Comparison of ENCODE assay signal across 8 mouse cellular contexts in genomic region chr9:43105664-43106361, GRCm38 (mm10). TPM values are rescaled to one million over a fixed set of nuclear protein-coding genes. Genes with fewer than 3 reads are reported as not detected.
DNase-seq lines count a peak whose midpoint lies in the region; ATAC-seq lines count a peak whose summit lies in the region.

No protein-coding gene starts in this region.

- peak; percentile 93 for DNase-seq in ES-CJ7 (ENCODE audit: low read depth, low spot score)
- DNase-seq in cerebellum, adult 11 months = peak; percentile 88
- DNase-seq in forebrain, embryonic 14.5 days (ENCODE audit: low spot score) = peak; percentile 97
- DNase-seq in heart, postnatal 10 days = peak; percentile 96
- DNase-seq in kidney, postnatal 4 days = peak; percentile 96 to 98
- peak; percentile 97 for DNase-seq in testis, postnatal 10 days (ENCODE audit: low spot score)

- H3K9ac ChIP-seq in forebrain, embryonic 14.5 days (ENCODE audit: low read length) = peak overlapping the region; percentile 90
- peak overlapping the region; percentile 89 for H3K9ac ChIP-seq in liver, embryonic 16.5 days (ENCODE audit: low read depth, low read length)
- peak overlapping the region; percentile 81 for H3K9ac ChIP-seq in neural tube, embryonic 15.5 days (replicated peaks)

- peak overlapping the region; percentile 61 for H3K4me2 ChIP-seq in forebrain, embryonic 14.5 days (ENCODE audit: low read length)
- H3K4me2 ChIP-seq in liver, embryonic 16.5 days (ENCODE audit: low read depth, low read length) = peak overlapping the region; percentile 86
- H3K4me2 ChIP-seq in neural tube, embryonic 15.5 days = peak overlapping the region; percentile 89

- peaks cover 8% of the 10 kb centered on the region for H3K36me3 ChIP-seq in forebrain, embryonic 14.5 days (ENCODE audit: control insufficient read depth, insufficient read depth, low read length)
- H3K36me3 ChIP-seq in liver, embryonic 16.5 days (ENCODE audit: control insufficient read depth, insufficient read depth) = no peaks in the 10 kb centered on the region
- H3K36me3 ChIP-seq in neural tube, embryonic 15.5 days = peaks cover 12% of the 10 kb centered on the region

- under 1% methylated on average over 47 of the region's 91 CpGs for WGBS in forebrain, embryonic 14.5 days
- WGBS in liver, embryonic 16.5 days (ENCODE audit: insufficient replicate concordance) = under 1% methylated on average over 73 of the region's 91 CpGs
- WGBS in neural tube, embryonic 15.5 days = under 1% methylated on average over 79 of the region's 91 CpGs

- H3K27me3 ChIP-seq in forebrain, embryonic 14.5 days (replicated peaks; ENCODE audit: control insufficient read depth, insufficient read depth, low read length) = no peaks in the 10 kb centered on the region
- H3K27me3 ChIP-seq in liver, embryonic 16.5 days (ENCODE audit: control insufficient read depth, insufficient read depth, low read depth, low read length) = peaks cover 16% of the 10 kb centered on the region
- no peaks in the 10 kb centered on the region for H3K27me3 ChIP-seq in neural tube, embryonic 15.5 days (replicated peaks)

- peaks cover 20% of the 10 kb centered on the region for H3K4me1 ChIP-seq in forebrain, embryonic 14.5 days (ENCODE audit: control insufficient read depth, insufficient read depth, low read length)
- peaks cover 36% of the 10 kb centered on the region for H3K4me1 ChIP-seq in liver, embryonic 16.5 days (ENCODE audit: control insufficient read depth, low read depth, low read length)
- H3K4me1 ChIP-seq in neural tube, embryonic 15.5 days = peaks cover 49% of the 10 kb centered on the region

- no peaks in the 10 kb centered on the region for H3K9me3 ChIP-seq in forebrain, embryonic 14.5 days (replicated peaks; ENCODE audit: control insufficient read depth, low read length)
- H3K9me3 ChIP-seq in liver, embryonic 16.5 days (replicated peaks; ENCODE audit: control insufficient read depth, low read length) = no peaks in the 10 kb centered on the region
- no peaks in the 10 kb centered on the region for H3K9me3 ChIP-seq in neural tube, embryonic 15.5 days (replicated peaks)

- H3K27ac ChIP-seq in forebrain, embryonic 14.5 days (ENCODE audit: low read depth, low read length) = peak overlapping the region; percentile 87
- peak overlapping the region; percentile 98 for H3K27ac ChIP-seq in liver, embryonic 16.5 days (ENCODE audit: low read length)
- H3K27ac ChIP-seq in neural tube, embryonic 15.5 days (replicated peaks) = peak overlapping the region; percentile 85

- intact Hi-C loops in heart, postnatal 10 days (cut with DNase I) = loop anchor here (2.0 kb wide), 1 partner anchor 19 kb away; no protein-coding TSS in a partner anchor

- peak; percentile 86 for ATAC-seq in forebrain, embryonic 14.5 days
- ATAC-seq in liver, embryonic 16.5 days (ENCODE audit: low read depth) = peak; percentile 72
- ATAC-seq in neural tube, embryonic 15.5 days (ENCODE audit: low FRiP score) = peak; percentile 80

- H3K4me3 ChIP-seq in forebrain, embryonic 14.5 days (ENCODE audit: low read depth, low read length) = peak overlapping the region; percentile 90
- H3K4me3 ChIP-seq in liver, embryonic 16.5 days (ENCODE audit: low read depth, low read length) = peak overlapping the region; percentile 87
- H3K4me3 ChIP-seq in neural tube, embryonic 15.5 days (replicated peaks) = peak overlapping the region; percentile 74

RNA-seq across cellular contexts. Expression of gene Arhgef12, which starts 1.2 kb away (rescaled TPM):
- 14.2 and 24.7 TPM in 2 replicates for polyA plus RNA-seq in forebrain, embryonic 14.5 days (2014; fragmentation: Nextera tagmentation; extraction: Ambion mirVana)
- total RNA-seq in heart, postnatal 10 days (2021) = 100 to 1,000 TPM; 167 to 181 TPM
- polyA plus RNA-seq in liver, embryonic 16.5 days (2015; fragmentation: Nextera tagmentation; extraction: Ambion mirVana) = 7.1 and 7.8 TPM in 2 replicates
- 19.9 and 23.2 TPM in 2 replicates for polyA plus RNA-seq in neural tube, embryonic 15.5 days (2015; fragmentation: Nextera tagmentation; extraction: Ambion mirVana)

RNA-seq across cellular contexts. Expression of gene Tmem136, which starts 10.6 kb away (rescaled TPM):
- polyA plus RNA-seq in forebrain, embryonic 14.5 days (2014; fragmentation: Nextera tagmentation; extraction: Ambion mirVana) = 8.2 and 9.2 TPM in 2 replicates
- total RNA-seq in heart, postnatal 10 days (2021) = 1 to 10 TPM; 7.4 to 9.1 TPM
- polyA plus RNA-seq in liver, embryonic 16.5 days (2015; fragmentation: Nextera tagmentation; extraction: Ambion mirVana) = 0.49 and 0.78 TPM in 2 replicates
- 9.3 and 11.0 TPM in 2 replicates for polyA plus RNA-seq in neural tube, embryonic 15.5 days (2015; fragmentation: Nextera tagmentation; extraction: Ambion mirVana)

Comparison
In these comparisons a context has a peak if more than half of its experiments do, and no peak if none do; other contexts are left out.
1. Peak in every context shown above with its lines: DNase-seq, ATAC-seq, H3K4me3 ChIP-seq and H3K27ac ChIP-seq.